Mouse (Mus musculus) right cerebral cortex, postnatal 36 days (tissue): ENCODE data around the gene Ofcc1.

ENCODE experiments used
- DNase-seq, 2 experiments: peaks; one replicate each; pipeline ENCODE4 v3.0.0; 2022; ENCODE audit warnings: low spot score in 2 of 2, mixed read lengths in 1 of 2

Gene Ofcc1

DNA sequence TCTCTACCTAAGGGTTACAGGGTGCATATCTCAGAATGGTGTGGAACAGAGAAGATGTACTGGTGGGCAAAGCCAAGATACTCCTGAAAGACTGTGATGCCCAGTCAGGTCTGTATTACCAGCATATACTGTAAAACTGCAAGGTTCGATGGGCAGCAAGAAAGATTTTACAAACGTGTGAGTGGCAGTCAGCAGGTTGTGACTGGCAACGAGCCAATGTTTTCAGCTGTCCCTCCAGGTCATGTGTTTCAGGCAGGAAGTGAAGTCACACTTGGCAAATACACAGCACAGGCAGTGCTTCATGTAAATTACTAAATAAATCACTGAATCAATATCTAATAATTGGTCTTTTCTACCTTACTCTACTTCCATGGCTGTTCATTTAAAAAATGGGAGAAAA, at the start of gene Ofcc1:
Ofcc1 (minus strand) TSS at position 163 of the 400 bp plus-strand sequence.
- DNase-seq = no peak

DNA sequence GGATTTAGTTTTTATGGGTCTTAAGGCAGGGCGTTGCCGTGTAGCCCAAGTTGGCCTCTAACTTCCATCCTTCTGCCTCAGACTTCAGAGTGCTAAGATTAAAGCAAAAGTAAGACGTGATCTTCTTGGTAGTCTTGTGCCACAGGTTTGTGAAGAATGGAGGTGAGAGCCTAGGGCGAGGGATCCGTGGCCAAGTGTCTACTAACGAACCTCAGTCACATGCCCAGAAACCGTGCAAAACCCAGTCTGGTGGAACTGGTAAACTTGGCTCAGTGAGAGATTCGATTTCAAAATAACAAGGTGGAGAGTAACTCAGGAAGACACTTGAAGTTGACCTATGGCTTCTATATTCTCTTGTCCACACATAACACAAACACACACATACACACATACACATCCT, 28.9 kb upstream of the Ofcc1 start:
- no peak for DNase-seq

GRCm38 (mm10) chr13:40387446-40387845, 26.2 kb upstream of the Ofcc1 start:
- no peak for DNase-seq

- DNase-seq = no peak
Measured at GRCm38 (mm10) chr13:40384962-40385361, 23.7 kb upstream of the Ofcc1 start.

DNA sequence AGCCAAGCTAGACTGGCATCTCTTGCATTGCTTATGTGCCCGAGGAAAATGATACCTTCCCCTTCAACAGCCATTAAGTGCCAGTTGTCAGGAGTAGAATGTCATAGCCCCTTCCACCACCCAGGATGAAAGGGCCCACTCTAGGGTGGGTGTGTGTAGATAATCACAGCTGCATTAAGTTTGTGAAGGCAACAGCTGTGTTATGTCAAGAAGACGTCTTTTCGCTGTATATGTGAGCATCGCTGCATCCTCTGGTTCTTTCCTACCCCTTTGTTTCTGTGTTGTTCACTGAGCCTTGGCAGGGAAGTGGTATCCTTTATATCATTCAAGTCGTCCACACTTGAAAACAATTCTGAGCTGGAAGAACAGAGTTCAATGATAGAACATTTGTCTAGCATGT, 15.5 kb upstream of the Ofcc1 start:
- DNase-seq = no peak

DNA sequence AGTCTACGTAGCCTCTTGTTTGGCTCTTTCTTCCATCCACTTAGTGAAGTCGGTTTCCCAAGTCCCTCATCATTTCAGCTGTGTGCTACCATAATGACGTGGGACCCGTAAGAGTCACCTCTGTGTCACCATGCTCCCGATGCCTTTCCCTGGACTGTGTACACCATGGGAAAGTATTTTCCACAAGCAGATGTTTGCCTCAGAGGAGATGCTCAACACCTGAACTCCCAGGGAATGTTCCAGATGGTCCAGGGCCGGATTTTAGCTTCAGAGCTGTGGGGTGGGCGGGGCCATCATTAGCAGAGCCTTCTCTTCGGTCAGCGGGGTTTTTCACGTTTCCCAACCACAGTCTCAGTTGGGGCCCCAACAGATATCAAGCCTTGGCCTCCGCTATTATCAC, 5.5 kb upstream of the Ofcc1 start:
- no peak for DNase-seq

- no peak for DNase-seq
Measured at GRCm38 (mm10) chr13:40364855-40365254, 3.6 kb upstream of the Ofcc1 start.

- no peak for DNase-seq
Measured at GRCm38 (mm10) chr13:40360692-40361091, 558 bp downstream of the Ofcc1 start.

GRCm38 (mm10) chr13:40347045-40347444, 14.2 kb downstream of the Ofcc1 start:
- DNase-seq = no peak

DNA sequence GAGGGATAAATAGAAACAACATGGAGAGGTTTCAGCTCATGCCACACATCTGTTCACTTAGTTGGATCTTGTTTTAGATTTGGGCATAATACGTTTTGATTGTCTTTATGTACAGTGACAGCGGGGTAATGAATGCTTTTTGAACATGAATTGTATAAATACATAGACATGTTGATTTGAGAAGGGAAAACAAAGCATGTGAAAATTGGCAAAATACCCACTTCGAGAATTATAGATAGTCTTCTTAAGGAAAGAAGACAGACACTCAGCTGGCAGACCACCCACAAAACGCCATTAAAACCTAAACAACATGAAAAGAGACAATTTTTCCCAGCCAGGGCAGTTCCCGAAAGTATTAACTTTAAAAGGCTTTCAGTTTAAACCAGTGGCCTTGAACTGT, 37.9 kb downstream of the Ofcc1 start:
- DNase-seq = no peak

- no peak for DNase-seq
Measured at GRCm38 (mm10) chr13:40320814-40321525, 40.3 kb downstream of the Ofcc1 start.

DNA sequence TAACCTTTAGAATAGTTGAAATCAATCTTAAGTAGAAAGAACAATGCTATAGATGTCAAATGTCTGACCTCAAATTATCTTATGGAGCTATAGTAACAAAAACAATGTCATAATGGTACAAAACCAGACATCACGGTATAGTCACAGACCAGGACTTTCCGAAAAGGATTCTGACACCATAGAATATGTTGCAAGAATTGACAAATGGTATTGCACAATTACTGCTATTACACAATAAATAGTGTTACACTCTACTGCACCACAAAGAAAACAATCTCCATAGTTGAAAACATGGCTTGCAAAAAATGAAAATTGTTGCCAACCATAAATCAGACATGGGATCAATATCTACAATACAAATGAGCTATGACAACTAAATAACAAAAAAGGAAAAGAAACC, 43.5 kb downstream of the Ofcc1 start:
- DNase-seq = no peak

DNA sequence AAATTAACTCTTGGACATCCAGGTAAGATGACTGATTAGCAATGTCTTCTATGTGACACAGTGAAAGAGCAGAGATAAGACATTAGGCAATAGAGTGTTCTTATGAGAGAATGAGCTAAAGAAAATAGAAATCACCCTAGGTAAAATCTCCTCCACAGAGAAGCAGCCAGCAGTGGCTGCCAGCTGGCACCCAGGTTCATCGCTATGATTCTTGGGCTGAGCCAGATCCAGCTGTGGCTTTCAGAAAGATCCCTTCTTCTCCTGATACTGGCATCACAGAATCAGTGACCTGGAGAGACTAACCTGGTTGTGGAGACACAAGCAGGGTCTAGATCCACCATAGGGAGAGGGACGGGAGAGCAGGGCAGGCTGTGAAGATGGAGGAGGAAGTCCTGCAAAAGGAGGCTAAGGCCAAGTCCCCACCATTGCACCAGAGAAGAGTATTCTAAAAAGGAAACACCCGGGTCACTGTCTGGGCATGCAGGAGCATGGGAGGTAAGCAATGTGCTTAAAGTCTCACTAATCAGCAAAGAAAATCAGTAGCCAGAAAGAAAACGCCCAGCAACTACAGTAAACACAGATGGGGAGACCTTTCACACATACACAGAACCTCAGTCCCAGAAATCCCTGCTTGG, 46.0 kb downstream of the Ofcc1 start:
- DNase-seq = no peak

- no peak for DNase-seq
Measured at GRCm38 (mm10) chr13:40292891-40293290, 68.4 kb downstream of the Ofcc1 start.

- DNase-seq = no peak
Measured at GRCm38 (mm10) chr13:40290846-40291245, 70.4 kb downstream of the Ofcc1 start.

DNA sequence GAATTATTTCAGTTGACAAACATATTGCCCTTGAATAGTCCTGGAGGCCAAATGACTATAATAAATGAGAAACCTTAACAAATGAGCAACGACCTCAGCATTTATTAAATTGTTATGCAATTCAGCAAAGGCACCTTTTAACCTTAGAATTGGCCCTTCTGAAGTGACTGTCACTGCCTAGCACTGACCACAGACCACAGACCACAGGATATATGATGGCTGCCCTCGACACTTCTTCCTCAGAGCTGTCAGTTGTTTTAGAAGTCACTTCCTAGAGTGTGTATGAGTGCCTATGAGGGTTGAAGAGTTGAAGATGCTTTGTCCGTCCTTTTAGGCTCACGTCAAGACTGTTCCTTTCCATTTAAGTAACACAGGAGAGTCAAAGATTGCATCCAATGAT, 72.6 kb downstream of the Ofcc1 start:
- DNase-seq = no peak

- no peak for DNase-seq
Measured at GRCm38 (mm10) chr13:40287266-40288002, 73.8 kb downstream of the Ofcc1 start.

DNA sequence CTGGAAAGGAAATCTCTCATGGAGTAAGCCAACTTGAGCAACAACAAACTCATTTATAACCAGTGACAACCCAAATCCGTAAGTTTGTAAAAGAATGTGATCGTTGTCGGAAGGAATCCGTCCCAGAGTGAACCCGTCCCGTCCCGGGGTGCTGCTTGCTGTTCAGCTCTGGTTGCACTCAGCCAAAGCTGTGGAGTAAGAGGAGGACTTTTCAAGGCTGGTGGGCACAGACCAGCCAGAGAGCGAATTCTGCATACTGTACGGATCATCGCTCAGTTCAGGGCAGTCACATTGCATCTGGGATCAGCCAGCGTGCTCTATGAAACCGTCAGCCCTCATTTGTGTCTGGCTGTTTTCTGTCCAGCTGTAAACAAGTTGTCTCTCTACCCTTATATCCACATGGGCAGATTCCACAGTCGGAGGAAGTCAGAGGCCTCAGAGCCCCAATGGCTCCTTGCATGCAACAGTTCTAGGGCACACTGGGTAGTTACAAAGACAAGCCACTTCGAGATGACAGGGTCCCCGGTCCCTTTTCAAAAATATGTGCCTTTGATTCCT, 75.9 kb downstream of the Ofcc1 start:
- no peak for DNase-seq

DNA sequence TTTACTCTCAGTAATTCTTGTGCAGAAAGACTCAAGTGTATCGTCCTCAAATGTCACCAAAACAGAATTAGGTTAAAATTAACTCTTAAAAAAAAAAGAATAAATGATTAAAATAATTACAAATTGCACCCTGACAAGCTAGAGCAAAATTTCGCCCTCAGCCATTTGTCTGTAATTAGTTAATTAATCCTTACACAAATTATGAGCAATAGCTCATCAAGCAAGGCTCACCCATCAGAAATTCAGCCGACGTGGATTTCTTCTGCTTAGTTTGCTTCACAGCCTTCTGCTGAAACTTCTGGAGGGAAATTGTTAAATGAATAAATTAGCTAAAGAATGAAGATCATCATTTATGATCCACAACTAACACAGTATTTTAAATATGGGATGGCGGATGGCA, 80.6 kb downstream of the Ofcc1 start:
- no peak for DNase-seq

GRCm38 (mm10) chr13:40267546-40267945, 93.7 kb downstream of the Ofcc1 start:
- DNase-seq = no peak

GRCm38 (mm10) chr13:40263087-40263807, 98.0 kb downstream of the Ofcc1 start:
- DNase-seq = no peak

DNA sequence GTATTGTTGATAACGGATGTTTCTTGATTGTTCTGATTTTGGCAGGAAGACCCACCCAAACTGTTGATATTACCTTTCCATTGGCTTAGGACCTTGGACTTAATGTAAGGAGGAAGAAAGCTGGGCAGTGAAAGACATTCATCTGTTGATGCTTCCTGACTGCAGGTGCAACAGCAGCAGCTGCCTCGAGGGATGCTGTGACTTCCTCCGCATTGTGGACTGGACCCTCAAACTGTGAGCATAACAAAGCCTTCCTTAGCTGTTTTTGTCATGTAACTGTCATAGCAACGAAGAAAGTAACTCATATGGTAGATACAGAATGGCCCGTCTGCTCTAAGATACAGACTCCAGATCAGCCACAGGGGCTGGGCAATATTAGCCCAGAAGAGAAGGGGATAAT, 102.5 kb downstream of the Ofcc1 start:
- no peak for DNase-seq
